Mouse (Mus musculus) T-helper 1 cell (primary cell): ENCODE data around the gene Atp13a2.

ENCODE experiments used
- in situ Hi-C: fragments of 300-600 bp; cut with MboI, MseI; formaldehyde crosslinking; loops from one replicate; pipeline ENCODE4 v1.15.1; 2025; ENCODE audit warnings: high pct_unique_total_duplicates

Gene Atp13a2

GRCm38 (mm10) chr4:140960781-140961466 is 25.7 kb upstream of the Atp13a2 start, which contains the start of gene Sdhb:
Gene Sdhb, plus strand, starts transcription at chr4:140961203.
- in situ Hi-C loops: no loop called here

- in situ Hi-C loops: no loop called here
Measured at GRCm38 (mm10) chr4:140961467-140962206, 25.0 kb upstream of the Atp13a2 start.

- in situ Hi-C loops: no loop called here
Measured at GRCm38 (mm10) chr4:140962207-140962909, 24.3 kb upstream of the Atp13a2 start.

- in situ Hi-C loops: no loop called here
Measured at GRCm38 (mm10) chr4:140962950-140963349, 23.7 kb upstream of the Atp13a2 start.

GRCm38 (mm10) chr4:140963941-140964597 is 22.6 kb upstream of the Atp13a2 start:
- in situ Hi-C loops: no loop called here

- in situ Hi-C loops: no loop called here
Measured at GRCm38 (mm10) chr4:140964620-140965019, 22.1 kb upstream of the Atp13a2 start.

- in situ Hi-C loops: no loop called here
Measured at GRCm38 (mm10) chr4:140967386-140968159, 19.1 kb upstream of the Atp13a2 start.

GRCm38 (mm10) chr4:140971691-140972090 is 15.0 kb upstream of the Atp13a2 start:
- in situ Hi-C loops: no loop called here

GRCm38 (mm10) chr4:140974408-140974807 is 12.3 kb upstream of the Atp13a2 start:
- in situ Hi-C loops: no loop called here

- in situ Hi-C loops: no loop called here
Measured at GRCm38 (mm10) chr4:140975356-140975755, 11.3 kb upstream of the Atp13a2 start.

GRCm38 (mm10) chr4:140977278-140977677 is 9.4 kb upstream of the Atp13a2 start:
- in situ Hi-C loops: no loop called here

GRCm38 (mm10) chr4:140977886-140978692 is 8.6 kb upstream of the Atp13a2 start:
- in situ Hi-C loops: no loop called here

- in situ Hi-C loops: no loop called here
Measured at GRCm38 (mm10) chr4:140981605-140982004, 5.1 kb upstream of the Atp13a2 start.

- in situ Hi-C loops: no loop called here
Measured at GRCm38 (mm10) chr4:140982808-140983207, 3.9 kb upstream of the Atp13a2 start.

- in situ Hi-C loops: no loop called here
Measured at GRCm38 (mm10) chr4:140983442-140983841, 3.2 kb upstream of the Atp13a2 start.

GRCm38 (mm10) chr4:140984544-140984943 is 2.1 kb upstream of the Atp13a2 start:
- in situ Hi-C loops: no loop called here

GRCm38 (mm10) chr4:140986024-140986710 is 506 bp upstream of the Atp13a2 start:
- in situ Hi-C loops: loop anchor here (5.0 kb wide), 1 partner anchor 76 kb away; the partner anchor contains the start of gene Crocc

- in situ Hi-C loops: loop anchor here (5.0 kb wide), 1 partner anchor 75 kb away; the partner anchor contains the start of gene Crocc
Measured at GRCm38 (mm10) chr4:140987476-140987875, 803 bp downstream of the Atp13a2 start.

GRCm38 (mm10) chr4:140988706-140989290 is 2.1 kb downstream of the Atp13a2 start:
- in situ Hi-C loops: loop anchor here (5.0 kb wide), 1 partner anchor 74 kb away; the partner anchor contains the start of gene Crocc
